Mouse (Mus musculus) small intestine, adult 2 months (tissue): ENCODE measurements around the gene Sgsm2.

Experiments
- CTCF ChIP-seq: fragments of 200-500 bp; IDR thresholded peaks from 2 replicates; pipeline ENCODE4 v1.5.1; 2012; ENCODE audit warnings: low read depth, mild to moderate bottlenecking, control low read depth, inconsistent platforms, low read length, moderate library complexity, mixed read lengths; ENCODE audit not compliant: insufficient replicate concordance, insufficient read length; ENCODE audit errors: extremely low read depth
- POLR2A ChIP-seq: fragments of 200-500 bp; IDR thresholded peaks from 2 replicates; pipeline ENCODE4 v1.6.1; 2012; ENCODE audit warnings: low read depth, mild to moderate bottlenecking, control low read depth, inconsistent platforms, low read length, moderate library complexity

GRCm38 (mm10) chr11:74843761-74844160 lies 53.1 kb downstream of the Sgsm2 start:
- TF ChIP-seq CTCF (no peak), POLR2A (no peak)
